Mouse (Mus musculus) lung, adult 2 months (tissue): ENCODE results near the gene Grip1. TPM values are rescaled to one million over a fixed set of nuclear protein-coding genes. Genes with fewer than 3 reads are reported as not detected.

ENCODE experiments used
- DNase-seq: peaks from one replicate; pipeline ENCODE4 v3.0.0; 2022
- H3K4me1 ChIP-seq: fragments of 200-500 bp; 2 replicates; pipeline ENCODE4 v1.6.1; 2011; ENCODE audit warnings: low read length; ENCODE audit not compliant: control insufficient read depth, insufficient read depth
- H3K4me3 ChIP-seq: fragments of 200-500 bp; replicated peaks from 2 replicates; pipeline ENCODE3; 2011; ENCODE audit warnings: low read depth, mild to moderate bottlenecking, control low read depth, low read length; ENCODE audit errors: extremely low read depth
- CTCF ChIP-seq: fragments of 200-500 bp; IDR thresholded peaks from 2 replicates; pipeline ENCODE4 v1.5.1; 2011; ENCODE audit warnings: mild to moderate bottlenecking, low read length, control low read depth; ENCODE audit not compliant: insufficient read depth
- POLR2A ChIP-seq: fragments of 200-500 bp; IDR thresholded peaks from 2 replicates; pipeline ENCODE4 v1.6.1; 2011; ENCODE audit warnings: low read depth, mild to moderate bottlenecking, control low read depth, low read length, borderline replicate concordance; ENCODE audit errors: extremely low read depth
- WGBS: fragments of 180-500 bp; shearing (Covaris S2); methylation state at CpG from one replicate; pipeline ENCODE4 v1.1.7; 2018; 5-methylcytosine and 5-hydroxymethylcytosine counted together
- polyA plus RNA-seq: library from polyadenylated mRNA; depleted of rRNA; stranded (reverse); fragments of >200 nt; gene quantifications from 2 replicates; pipeline ENCODE4 v1.2.3, GENCODE M21; 2012

Gene Grip1
- polyA plus RNA-seq, 1 experiment, result 1.3 TPM

- WGBS, result 71% methylated on average over 16 of the region's 16 CpGs
- TF ChIP-seq CTCF (no peak), POLR2A (no peak)
- H3K4me3 ChIP-seq, result no peak overlapping the region
- H3K4me1 ChIP-seq, result no peaks in the 10 kb centered on the region
- no peak for DNase-seq
Measured at GRCm38 (mm10) chr10:119937481-119937880, 483.9 kb downstream of the Grip1 start.

- WGBS, result 46% methylated on average over 8 of the region's 8 CpGs
- TF ChIP-seq POLR2A, result no peak
- no peak for TF ChIP-seq CTCF
- Histone ChIP-seq H3K4me3 (no peak overlapping the region), H3K4me1 (0 out of 2 replicates have a peak, but pooled peaks cover 2% of the 10 kb centered on the region)
- no peak for DNase-seq
Measured at GRCm38 (mm10) chr10:119943906-119944305, 490.3 kb downstream of the Grip1 start.

- DNase-seq, result no peak
- no peak for TF ChIP-seq CTCF
- TF ChIP-seq POLR2A, result no peak
- 65% methylated on average over 6 of the region's 6 CpGs for WGBS
- no peak overlapping the region for H3K4me3 ChIP-seq
- H3K4me1 ChIP-seq, result no peaks in the 10 kb centered on the region
Measured at GRCm38 (mm10) chr10:119951460-119951859, 497.8 kb downstream of the Grip1 start.

- WGBS, result 72% methylated on average over 17 of the region's 17 CpGs
- H3K4me1 ChIP-seq, result no peaks in the 10 kb centered on the region
- DNase-seq, result no peak
- no peak for TF ChIP-seq POLR2A
- TF ChIP-seq CTCF, result no peak
- H3K4me3 ChIP-seq, result no peak overlapping the region
Measured at GRCm38 (mm10) chr10:119957260-119957955, 503.8 kb downstream of the Grip1 start.

DNA sequence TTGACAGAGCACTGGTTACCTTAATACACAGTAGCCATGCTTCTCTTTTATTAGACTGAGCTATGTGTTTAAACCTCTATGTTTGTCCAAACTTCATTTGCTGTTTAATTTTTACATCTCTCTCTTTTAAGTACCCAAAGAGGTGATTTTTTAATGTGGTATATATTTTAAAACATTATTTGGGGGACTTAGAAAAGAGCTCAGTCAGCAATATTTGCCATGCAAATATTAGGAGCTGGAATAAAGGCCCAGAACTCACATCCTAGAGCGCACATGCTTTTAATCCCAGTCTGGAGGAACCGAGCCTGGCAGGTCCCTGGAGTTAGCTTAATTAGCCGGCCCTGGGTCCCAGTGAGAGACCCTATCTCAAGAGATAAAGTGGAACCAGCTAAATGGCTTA is 507.3 kb downstream of the Grip1 start:
- WGBS, result 63% methylated on average over 3 of the region's 3 CpGs
- TF ChIP-seq CTCF (no peak), POLR2A (no peak)
- no peak for DNase-seq
- H3K4me3 ChIP-seq, result no peak overlapping the region
- no peaks in the 10 kb centered on the region for H3K4me1 ChIP-seq

- WGBS, result 63% methylated on average over 8 of the region's 8 CpGs
- no peaks in the 10 kb centered on the region for H3K4me1 ChIP-seq
- no peak for DNase-seq
- no peak overlapping the region for H3K4me3 ChIP-seq
- TF ChIP-seq POLR2A, result no peak
- TF ChIP-seq CTCF, result no peak
Measured at GRCm38 (mm10) chr10:119966321-119966720, 512.7 kb downstream of the Grip1 start.

DNA sequence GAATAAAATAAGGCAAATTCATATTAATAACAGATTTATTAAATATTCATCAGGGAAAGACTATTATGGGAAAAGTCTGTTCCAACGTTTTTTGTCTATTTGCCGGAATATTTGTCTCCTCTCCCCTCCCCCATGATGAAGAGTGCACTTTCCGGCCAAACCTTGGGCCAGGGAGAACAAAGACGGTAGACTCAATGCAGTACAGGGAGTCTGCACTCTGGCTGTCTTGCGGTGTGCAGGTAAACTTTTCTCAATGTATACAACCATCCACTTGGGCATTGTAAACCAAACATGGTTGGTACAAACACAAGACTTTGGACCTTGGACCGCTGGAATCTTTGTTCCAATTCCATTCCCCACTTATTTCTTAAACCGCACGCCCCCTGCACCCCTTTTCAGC is 525.8 kb downstream of the Grip1 start:
- H3K4me1 ChIP-seq, result no peaks in the 10 kb centered on the region
- 52% methylated on average over 8 of the region's 8 CpGs for WGBS
- no peak for DNase-seq
- H3K4me3 ChIP-seq, result no peak overlapping the region
- TF ChIP-seq POLR2A, result no peak
- no peak for TF ChIP-seq CTCF

- Histone ChIP-seq H3K4me3 (no peak overlapping the region), H3K4me1 (no peaks in the 10 kb centered on the region)
- DNase-seq, result no peak
- TF ChIP-seq POLR2A (no peak), CTCF (no peak)
- WGBS, result 45% methylated on average over 11 of the region's 11 CpGs
Measured at GRCm38 (mm10) chr10:119980032-119980431, 526.4 kb downstream of the Grip1 start.

DNA sequence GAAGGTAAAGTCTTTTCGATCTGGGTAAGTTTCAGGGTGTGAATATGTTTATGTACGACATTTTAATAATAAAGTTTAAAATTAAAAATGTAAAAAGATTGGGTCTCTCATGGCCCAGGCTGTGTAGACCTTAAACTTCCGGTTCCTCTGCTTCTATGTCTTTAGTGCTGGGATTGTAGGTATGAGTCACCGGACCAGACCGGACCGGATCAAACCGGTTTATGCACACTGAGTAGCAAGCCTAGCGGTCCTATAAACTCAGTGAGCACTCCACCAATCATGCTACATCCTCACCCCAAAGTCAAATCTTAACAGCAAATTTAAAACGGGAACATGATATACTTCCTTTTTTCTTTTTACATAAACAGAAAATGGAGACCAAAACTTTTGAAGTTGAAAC is 530.7 kb downstream of the Grip1 start:
- no peak for DNase-seq
- TF ChIP-seq POLR2A (no peak), CTCF (no peak)
- H3K4me1 ChIP-seq, result no peaks in the 10 kb centered on the region
- 82% methylated on average over 9 of the region's 9 CpGs for whole genome bisulfite sequencing
- H3K4me3 ChIP-seq, result no peak overlapping the region

- 79% methylated on average over 4 of the region's 4 CpGs for WGBS
- DNase-seq, result no peak
- no peaks in the 10 kb centered on the region for H3K4me1 ChIP-seq
- TF ChIP-seq POLR2A (no peak), CTCF (no peak)
- H3K4me3 ChIP-seq, result no peak overlapping the region
Measured at GRCm38 (mm10) chr10:119998475-119998874, 544.8 kb downstream of the Grip1 start.

DNA sequence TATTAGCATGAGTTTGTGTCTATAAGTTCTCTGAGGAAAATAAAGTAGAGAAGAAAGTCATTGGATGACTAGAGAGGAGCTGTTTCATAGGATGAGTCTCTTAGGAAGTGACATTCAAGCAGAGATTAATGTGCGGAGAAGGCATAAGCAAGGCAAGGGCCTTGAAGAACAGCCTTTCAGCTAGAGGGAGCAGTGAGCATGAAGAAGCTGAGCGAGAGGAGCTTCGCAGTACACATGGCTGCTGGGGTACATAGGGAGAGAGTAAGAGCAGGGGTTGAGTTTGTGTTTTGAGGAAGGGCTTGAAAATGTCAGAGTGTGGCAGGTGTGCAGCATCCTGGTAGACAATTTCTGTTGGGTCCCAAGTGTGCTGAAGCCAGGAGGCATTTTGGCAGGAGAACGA is 548.5 kb downstream of the Grip1 start:
- DNase-seq, result no peak
- no peak overlapping the region for H3K4me3 ChIP-seq
- no peak for TF ChIP-seq CTCF
- WGBS, result 89% methylated on average over 4 of the region's 4 CpGs
- no peaks in the 10 kb centered on the region for H3K4me1 ChIP-seq
